Mouse (Mus musculus): ENCODE results near the gene Mpo. TPM values are rescaled to one million over a fixed set of nuclear protein-coding genes. Genes with fewer than 3 reads are reported as not detected.

Mpo gene
- 599 and 610 TPM in 2 replicates for total RNA-seq (2023)

GRCm38 (mm10) chr11:87793460-87793859 is at the start of gene Mpo:
Mpo (plus strand) TSS chr11:87793581.

GRCm38 (mm10) chr11:87760301-87761081 is 32.9 kb upstream of the Mpo start, which contains the start of gene Tspoap1:
Tspoap1 (plus strand) TSS chr11:87760541.

GRCm38 (mm10) chr11:87828239-87828900 is 35.0 kb downstream of the Mpo start, which contains the start of gene Lpo:
Lpo (minus strand) TSS chr11:87828289.

GRCm38 (mm10) chr11:87852690-87853596 is 59.6 kb downstream of the Mpo start, which contains the start of gene Mks1:
Mks1 (plus strand) TSS chr11:87853215.

Other genes starting within 250 kb of the Mpo start
- gene Gm11492, start 226.9 kb upstream of the Mpo start, total RNA-seq (2023) = not detected in 2 replicates
- 1.2 TPM in 1 of 2 replicates, not detected in the other for gene Sept4, start 224.7 kb upstream of the Mpo start, total RNA-seq (2023)
- gene Mtmr4, start 201.4 kb upstream of the Mpo start, total RNA-seq (2023) = 22.1 and 22.5 TPM in 2 replicates
- gene Hsf5, start 176.4 kb upstream of the Mpo start, total RNA-seq (2023) = 0.09 TPM in 1 of 2 replicates, not detected in the other
- gene Rnf43, start 130.9 kb upstream of the Mpo start, total RNA-seq (2023) = 1.2 and 2.9 TPM in 2 replicates
- gene Supt4a, start 56.0 kb upstream of the Mpo start, total RNA-seq (2023) = 141 and 172 TPM in 2 replicates
- 12.9 and 22.6 TPM in 2 replicates for gene Tspoap1, start 33.0 kb upstream of the Mpo start, total RNA-seq (2023)
- gene Lpo, start 34.7 kb downstream of the Mpo start, total RNA-seq (2023) = not detected in 2 replicates
- gene Mks1, start 59.6 kb downstream of the Mpo start, total RNA-seq (2023) = 3.1 and 3.9 TPM in 2 replicates
- gene Epx, start 82.0 kb downstream of the Mpo start, total RNA-seq (2023) = 1.7 and 3.4 TPM in 2 replicates
- gene Olfr462, start 98.7 kb downstream of the Mpo start, total RNA-seq (2023) = not detected in 2 replicates
- not detected in 2 replicates for gene Olfr463, start 103.8 kb downstream of the Mpo start, total RNA-seq (2023)
- not detected in 2 replicates for gene Olfr464, start 127.4 kb downstream of the Mpo start, total RNA-seq (2023)
- gene Dynll2, start 194.0 kb downstream of the Mpo start, total RNA-seq (2023) = 10.5 and 14.1 TPM in 2 replicates